Mouse (Mus musculus) liver, embryonic 14.5 days (tissue): ENCODE results near the gene Tacc2.

ENCODE experiments used
- CTCF ChIP-seq: IDR thresholded peaks from 2 replicates; pipeline ENCODE4 v1.5.1; 2016; ENCODE audit warnings: antibody characterized with exemption, low read depth, control low read depth
- EP300 ChIP-seq: IDR thresholded peaks from 2 replicates; pipeline ENCODE4 v1.6.1; 2016; ENCODE audit warnings: antibody characterized with exemption, low read depth

- TF ChIP-seq CTCF, result no peak
- TF ChIP-seq EP300, result no peak
Measured at GRCm38 (mm10) chr7:130621953-130622352, 44.7 kb downstream of the Tacc2 start.
